Mouse (Mus musculus) MEL (cell line): ENCODE results near the gene Vpreb1. TPM values are rescaled to one million over a fixed set of nuclear protein-coding genes. Genes with fewer than 3 reads are reported as not detected.

Experiments used
- DNase-seq: peaks from one replicate; pipeline ENCODE4 v3.0.0; 2011; ENCODE audit warnings: low read depth, low spot score
- H3K27ac ChIP-seq: 2 replicates; pipeline ENCODE4 v1.5.1; 2012; ENCODE audit warnings: low read depth, mild to moderate bottlenecking, control low read depth, low read length, moderate library complexity; ENCODE audit not compliant: control insufficient read depth
- H3K27me3 ChIP-seq, 2 experiments: fragments of 150-350 bp in 1 of 2; sonication (generic) in 1 of 2; 2 replicates each; pipeline ENCODE4 v1.6.1; 2012; ENCODE audit warnings: low read length in 2 of 2, mild to moderate bottlenecking in 2 of 2, improper control_type of control experiment in 1 of 2, moderate library complexity in 1 of 2; ENCODE audit not compliant: insufficient read depth in 2 of 2, control insufficient read depth in 1 of 2
- H3K36me3 ChIP-seq, 2 experiments: 2 replicates each; pipeline ENCODE4 v1.6.1; 2012 to 2014; ENCODE audit warnings: low read length in 2 of 2, improper control_type of control experiment in 1 of 2, inconsistent platforms in 1 of 2, mild to moderate bottlenecking in 1 of 2; ENCODE audit not compliant: insufficient read depth in 2 of 2, control insufficient read depth in 1 of 2
- H3K4me1 ChIP-seq, 2 experiments: fragments of 150-350 bp in 1 of 2; sonication (generic) in 1 of 2; 2 replicates each; pipeline ENCODE4 v1.6.1; 2012; ENCODE audit warnings: low read length in 2 of 2, improper control_type of control experiment in 1 of 2, mild to moderate bottlenecking in 1 of 2; ENCODE audit not compliant: insufficient read depth in 2 of 2, control insufficient read depth in 1 of 2
- H3K4me3 ChIP-seq, 2 experiments: fragments of 150-350 bp in 1 of 2; sonication (generic) in 1 of 2; 2 replicates each; pipeline ENCODE4 v1.5.1; 2012; ENCODE audit warnings: low read depth in 2 of 2, low read length in 2 of 2, mild to moderate bottlenecking in 2 of 2, moderate library complexity in 2 of 2, control low read depth in 1 of 2, improper control_type of control experiment in 1 of 2; ENCODE audit not compliant: control insufficient read depth in 1 of 2, insufficient read depth in 1 of 2
- H3K79me2 ChIP-seq: 2 replicates; pipeline ENCODE4 v1.6.1; 2012; ENCODE audit warnings: mild to moderate bottlenecking, low read length, moderate library complexity; ENCODE audit not compliant: control insufficient read depth, poor library complexity, insufficient read depth
- H3K9ac ChIP-seq: 2 replicates; pipeline ENCODE4 v1.6.1; 2012; ENCODE audit warnings: low read depth, mild to moderate bottlenecking, control low read depth, low read length, moderate library complexity; ENCODE audit not compliant: control insufficient read depth, poor library complexity, severe bottlenecking
- H3K9me3 ChIP-seq: fragments of 150-350 bp; sonication (generic); replicated peaks from 2 replicates; pipeline ENCODE4 v1.6.1; 2012; ENCODE audit warnings: mild to moderate bottlenecking, low read length, improper control_type of control experiment, moderate library complexity; ENCODE audit not compliant: insufficient read depth
- CTCF ChIP-seq, 3 experiments: IDR thresholded peaks in 2 of 3; conservative IDR thresholded peaks in 1 of 3; 2 replicates each; pipeline ENCODE4 v1.5.1; 2011 to 2012; ENCODE audit warnings: low read length in 3 of 3, low read depth in 2 of 3, mild to moderate bottlenecking in 2 of 3, improper control_type of control experiment in 1 of 3, inconsistent platforms in 1 of 3, mixed read lengths in 1 of 3, moderate library complexity in 1 of 3; ENCODE audit not compliant: control insufficient read depth in 1 of 3, insufficient read depth in 1 of 3, poor library complexity in 1 of 3, severe bottlenecking in 1 of 3
- ELF1 ChIP-seq: IDR thresholded peaks from 2 replicates; pipeline ENCODE4 v1.6.1; 2014; ENCODE audit warnings: low read depth, mild to moderate bottlenecking, inconsistent platforms, low read length, improper control_type of control experiment, moderate library complexity
- ETS1 ChIP-seq: IDR thresholded peaks from 2 replicates; pipeline ENCODE4 v1.6.1; 2012; ENCODE audit warnings: low read depth, mild to moderate bottlenecking, inconsistent platforms, low read length, improper control_type of control experiment, moderate library complexity
- GATA1 ChIP-seq: IDR thresholded peaks from 2 replicates; pipeline ENCODE4 v1.6.1; 2011; ENCODE audit warnings: low read depth, low read length, improper control_type of control experiment
- HCFC1 ChIP-seq: IDR thresholded peaks from 2 replicates; pipeline ENCODE4 v1.6.1; 2012; ENCODE audit warnings: low read depth, mild to moderate bottlenecking, inconsistent platforms, low read length, improper control_type of control experiment, moderate library complexity
- JUND ChIP-seq: IDR thresholded peaks from 2 replicates; pipeline ENCODE4 v1.6.1; 2011; ENCODE audit warnings: low read depth, mild to moderate bottlenecking, improper control_type of control experiment, low read length
- MAFK ChIP-seq: IDR thresholded peaks from 2 replicates; pipeline ENCODE4 v1.6.1; 2011; ENCODE audit warnings: low read depth, mild to moderate bottlenecking, low read length, improper control_type of control experiment, borderline replicate concordance
- MAX ChIP-seq: IDR thresholded peaks from 2 replicates; pipeline ENCODE4 v1.6.1; 2011; ENCODE audit warnings: low read length, improper control_type of control experiment
- MYB ChIP-seq: IDR thresholded peaks from 2 replicates; pipeline ENCODE4 v1.6.1; 2011; ENCODE audit warnings: mild to moderate bottlenecking, low read depth, low read length, improper control_type of control experiment
- MYC ChIP-seq: IDR thresholded peaks from 2 replicates; pipeline ENCODE4 v1.6.1; 2011; ENCODE audit warnings: low read depth, mild to moderate bottlenecking, low read length, improper control_type of control experiment, moderate library complexity
- POLR2A ChIP-seq, 2 experiments: IDR thresholded peaks; 2 replicates each; pipeline ENCODE4 v1.6.1; 2011 to 2012; ENCODE audit warnings: low read length in 2 of 2, mild to moderate bottlenecking in 2 of 2, control low read depth in 1 of 2, improper control_type of control experiment in 1 of 2, low read depth in 1 of 2, moderate library complexity in 1 of 2; ENCODE audit not compliant: control insufficient read depth in 1 of 2, insufficient read depth in 1 of 2, poor library complexity in 1 of 2
- POLR2AphosphoS2 ChIP-seq: IDR thresholded peaks from 2 replicates; pipeline ENCODE4 v1.6.1; 2011; ENCODE audit warnings: low read length, improper control_type of control experiment
- RCOR1 ChIP-seq: IDR thresholded peaks from 2 replicates; pipeline ENCODE4 v1.6.1; 2012; ENCODE audit warnings: low read depth, mild to moderate bottlenecking, inconsistent platforms, low read length, improper control_type of control experiment
- TAL1 ChIP-seq: IDR thresholded peaks from 2 replicates; pipeline ENCODE4 v1.6.1; 2012; ENCODE audit warnings: mild to moderate bottlenecking, inconsistent platforms, low read length, moderate library complexity, mixed read lengths
- TBP ChIP-seq: IDR thresholded peaks from 2 replicates; pipeline ENCODE4 v1.8.0; 2011; ENCODE audit warnings: low read depth, low read length, improper control_type of control experiment
- TCF12 ChIP-seq: IDR thresholded peaks from 2 replicates; pipeline ENCODE4 v1.6.1; 2014; ENCODE audit warnings: low read depth, mild to moderate bottlenecking, inconsistent platforms, low read length, improper control_type of control experiment, moderate library complexity
- USF1 ChIP-seq: IDR thresholded peaks from 2 replicates; pipeline ENCODE4 v1.6.1; 2014; ENCODE audit warnings: low read depth, mild to moderate bottlenecking, inconsistent platforms, low read length, improper control_type of control experiment, moderate library complexity
- ZKSCAN1 ChIP-seq: IDR thresholded peaks from 2 replicates; pipeline ENCODE4 v1.6.1; 2012; ENCODE audit warnings: low read depth, mild to moderate bottlenecking, inconsistent platforms, low read length, improper control_type of control experiment, moderate library complexity
- ZMIZ1 ChIP-seq: IDR thresholded peaks from 2 replicates; pipeline ENCODE4 v1.6.1; 2012; ENCODE audit warnings: low read depth, mild to moderate bottlenecking, inconsistent platforms, low read length, improper control_type of control experiment, moderate library complexity
- polyA plus RNA-seq, 2 experiments: library from polyadenylated mRNA; stranded (reverse) in 1 of 2; unstranded in 1 of 2; fragments of >175 nt in 1 of 2; fragments of >200 nt in 1 of 2; gene quantifications; 2 replicates each; pipeline versions ENCODE4 v1.2.1 to v1.2.4; 2012; ENCODE audit warnings: low replicate concordance in 2 of 2, low read depth in 1 of 2; ENCODE audit not compliant: insufficient read length in 2 of 2, insufficient read depth in 1 of 2, missing spikeins in 1 of 2
- total RNA-seq: library from RNA; depleted of rRNA; stranded (reverse); fragments of 300-350 nt; gene quantifications from 2 replicates; pipeline ENCODE4 v1.2.3, GENCODE M21; 2012

Gene Vpreb1
- total and polyA plus RNA-seq, 3 experiments, result 0.33 TPM; not detected in 2

DNA sequence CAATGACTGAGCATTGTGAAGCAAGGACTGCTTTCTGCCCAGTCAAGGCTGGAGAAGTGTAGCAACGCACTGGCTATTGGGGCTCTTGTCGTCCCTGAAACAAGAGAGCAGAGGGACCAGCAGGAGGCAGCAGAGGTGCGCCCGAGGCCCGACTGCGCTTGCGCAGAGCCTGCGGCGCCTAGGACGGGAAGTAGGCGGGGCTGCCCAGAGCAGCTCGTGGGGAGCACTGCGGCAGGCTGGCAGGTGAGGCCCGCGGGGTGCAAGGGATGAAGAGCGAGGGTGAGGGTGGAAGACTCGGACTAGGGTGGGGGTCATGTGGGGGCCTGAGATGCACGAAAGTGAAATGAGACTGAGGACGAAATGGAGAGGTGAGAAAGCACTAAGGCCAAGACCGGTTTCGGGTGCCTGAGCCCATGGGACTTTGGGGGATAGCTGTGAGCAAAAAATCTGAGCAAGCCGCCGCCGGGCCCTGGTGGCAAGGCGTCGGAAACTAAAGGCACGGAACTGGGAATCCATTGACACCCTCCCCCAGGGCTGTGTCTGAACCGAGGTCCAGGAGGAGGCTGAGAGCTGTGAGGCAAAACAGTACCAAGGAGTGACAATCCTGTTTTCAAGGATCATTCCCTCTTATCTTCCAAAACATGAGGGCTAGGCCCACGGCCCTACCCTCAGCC lies 25.9 kb upstream of the Vpreb1 start, which contains the start of gene Ppm1f (continued):
- TF ChIP-seq MAFK (no peak), MAX (peak; percentile 6), TBP (0 out of 2 replicates have a peak, but pooled peaks have one; percentile 13), ZMIZ1 (peak; percentile 73; the same call in 1 of the 2 replicates), ELF1 (peak; percentile 74), ZKSCAN1 (no peak), POLR2A (IDR thresholded peaks at IDR 0.05; ENCODE audit: control insufficient read depth in 1 of 2, insufficient read depth in 1 of 2, low read depth in 1 of 2, low read length in 2 of 2, poor library complexity in 1 of 2) (peak; percentile 77 to 89), POLR2AphosphoS2 (peak; percentile 88), TCF12 (no peak), TAL1 (no peak), MYB (no peak), JUND (no peak)
- TF ChIP-seq, all 39 proteins: peak for 14

DNA sequence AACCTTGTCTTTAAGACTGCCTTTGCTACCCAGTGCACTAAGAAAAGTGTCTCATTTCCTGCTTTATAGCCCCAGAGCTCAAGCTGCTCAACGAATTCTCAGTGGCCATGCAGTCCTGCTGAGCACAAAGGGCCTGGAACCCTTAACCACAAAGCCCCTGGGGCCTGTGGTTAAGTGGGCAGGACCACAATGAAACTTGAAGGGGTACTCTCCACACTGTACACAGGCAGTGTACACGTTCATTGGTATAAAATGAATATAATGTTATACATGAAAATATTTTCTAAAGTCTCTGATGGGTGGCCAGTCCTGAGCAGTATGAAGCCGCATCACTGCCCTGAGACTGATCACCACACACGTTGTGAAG lies 25.4 kb upstream of the Vpreb1 start:
- Histone ChIP-seq H3K9me3 (no peaks in the 10 kb centered on the region), H3K79me2 (peaks cover 6% of the 10 kb centered on the region), H3K9ac (peak overlapping the region; percentile 48), H3K27me3 (no peaks in the 10 kb centered on the region), H3K36me3 (peaks cover 0 to 5% of the 10 kb centered on the region in 2 experiments; a peak in 3 of 4 replicates), H3K4me3 (no peak overlapping the region), H3K4me1 (peaks cover 0 to 7% of the 10 kb centered on the region in 2 experiments; a peak in 2 of 4 replicates), H3K27ac (0 out of 2 replicates have a peak overlapping the region, but pooled peaks have one; percentile 12)
- DNase-seq, result no peak
- TF ChIP-seq MAX (no peak), TBP (no peak), MAFK (no peak), ZMIZ1 (no peak), ETS1 (no peak), CTCF (IDR thresholded peaks at IDR 0.05 in 2 of 3, conservative IDR thresholded peaks at IDR 0.05 in 1 of 3; ENCODE audit: control insufficient read depth in 1 of 3, insufficient read depth in 1 of 3, low read depth in 2 of 3, low read length in 3 of 3, poor library complexity in 1 of 3, severe bottlenecking in 1 of 3) (no peak), TCF12 (no peak), RCOR1 (no peak), GATA1 (no peak), MYC (no peak), HCFC1 (no peak), TAL1 (no peak), USF1 (no peak), JUND (no peak)
